Mouse (Mus musculus): ENCODE measurements around the gene Map2k5. TPM values are rescaled to one million over a fixed set of nuclear protein-coding genes. Genes with fewer than 3 reads are reported as not detected.

Gene Map2k5
- polyA plus RNA-seq, 1 experiment from 2014 or later, result 29.5 TPM

DNA sequence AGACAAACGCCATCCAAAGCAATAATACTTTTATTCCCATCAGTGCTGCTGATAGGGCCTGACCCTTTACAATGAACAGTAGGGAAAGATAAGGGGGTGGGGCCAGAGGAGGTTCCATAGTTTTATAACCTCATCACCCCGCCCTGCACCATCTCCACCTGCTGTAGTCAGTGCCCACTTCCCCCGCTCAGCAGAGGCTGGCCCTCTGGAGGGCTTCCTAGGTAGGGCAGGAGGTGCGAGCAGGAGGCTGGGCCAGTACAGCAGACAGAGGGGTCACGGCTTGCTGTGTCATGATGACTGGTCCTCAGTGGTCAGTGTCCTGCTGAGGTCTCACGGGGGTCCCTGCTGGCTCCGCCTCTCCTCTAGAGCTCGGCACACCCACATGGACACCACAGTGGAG, 213.9 kb downstream of the Map2k5 start:
- Histone ChIP-seq H3K27me3 (ENCODE audit: insufficient read depth, low read length) (no peaks in the 10 kb centered on the region), H3K4me2 (ENCODE audit: low read length) (no peak overlapping the region), H3K4me3 (replicated peaks; ENCODE audit: low read depth, low read length) (no peak overlapping the region), H3K9ac (ENCODE audit: low read depth, low read length) (no peak overlapping the region), H3K27ac (no peak overlapping the region), H3K9me3 (replicated peaks; ENCODE audit: low read length) (no peaks in the 10 kb centered on the region), H3K4me1 (replicated peaks; ENCODE audit: insufficient read depth, low read length) (no peaks in the 10 kb centered on the region), H3K36me3 (ENCODE audit: insufficient read depth, low read length) (0 out of 2 replicates have a peak, but pooled peaks cover 5% of the 10 kb centered on the region)
- DNase-seq (ENCODE audit: low spot score) (no peak), ATAC-seq (replicated peaks; ENCODE audit: low FRiP score, low read depth) (no peak)
- WGBS, result 76% methylated on average over 8 of the region's 8 CpGs
- 0 out of 2 replicates have a peak, but pooled peaks have one; percentile 9 for TF ChIP-seq CTCF (IDR thresholded peaks at IDR 0.05; ENCODE audit: low read depth)

- Histone ChIP-seq H3K27me3 (ENCODE audit: insufficient read depth, low read length) (peaks cover 65% of the 10 kb centered on the region), H3K4me2 (ENCODE audit: low read length) (no peak overlapping the region), H3K9ac (ENCODE audit: low read depth, low read length) (no peak overlapping the region), H3K27ac (no peak overlapping the region), H3K4me1 (replicated peaks; ENCODE audit: insufficient read depth, low read length) (peaks cover 8% of the 10 kb centered on the region), H3K36me3 (ENCODE audit: insufficient read depth, low read length) (no peaks in the 10 kb centered on the region), H3K4me3 (replicated peaks; ENCODE audit: low read depth, low read length) (no peak overlapping the region), H3K9me3 (replicated peaks; ENCODE audit: low read length) (0 out of 2 replicates have a peak, but pooled peaks cover 4% of the 10 kb centered on the region)
- DNase-seq (ENCODE audit: low spot score) (no peak), ATAC-seq (replicated peaks; ENCODE audit: low FRiP score, low read depth) (no peak)
- no peak for TF ChIP-seq CTCF (IDR thresholded peaks at IDR 0.05; ENCODE audit: low read depth)
- 20% methylated on average over 14 of the region's 14 CpGs for WGBS
These were observed 225.8 kb downstream of the Map2k5 start for GRCm38 (mm10) chr9:63151949-63152348.

DNA sequence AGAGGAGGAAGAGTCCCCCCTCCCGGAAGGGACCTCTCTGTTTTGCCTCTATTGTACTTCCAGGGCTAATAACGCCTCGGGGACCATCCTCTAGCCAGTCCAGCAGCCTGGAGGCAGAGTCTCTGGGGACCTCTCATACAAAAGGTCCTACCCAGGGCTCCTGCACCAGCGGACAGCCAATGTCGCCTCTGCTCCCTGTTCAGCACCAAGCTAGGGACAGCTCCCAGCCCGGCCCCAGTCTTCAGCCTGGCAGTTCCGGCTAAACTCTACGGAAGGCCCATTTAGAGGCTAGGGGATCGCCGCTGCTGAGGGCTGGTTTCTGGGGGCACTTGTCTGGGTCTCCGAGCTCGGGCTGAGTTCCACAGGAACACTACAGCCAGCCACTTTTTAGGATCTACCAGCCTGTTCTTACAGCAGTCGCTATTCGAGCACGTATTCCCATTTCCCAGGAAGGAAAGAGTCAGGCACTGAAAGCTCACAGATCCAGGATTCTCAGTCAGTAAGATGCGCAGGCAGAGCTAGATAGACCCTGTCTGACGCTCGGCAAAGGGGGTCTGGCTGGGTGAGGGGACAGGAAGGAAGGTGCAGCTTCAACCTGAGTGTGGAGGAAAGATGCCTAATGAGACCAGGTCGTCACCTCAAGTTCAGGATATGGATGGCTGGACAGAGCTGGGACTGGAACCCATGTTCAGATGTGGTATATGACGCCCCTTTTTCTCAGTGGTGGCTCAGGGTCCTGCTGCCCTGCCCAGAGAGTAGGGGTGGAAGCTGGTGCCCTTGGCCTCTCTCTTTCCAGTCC, 226.4 kb downstream of the Map2k5 start:
- H3K27ac ChIP-seq, result no peak overlapping the region
- ATAC-seq (replicated peaks; ENCODE audit: low FRiP score, low read depth), result peak; percentile 62; the same call in 1 of the 2 replicates
- DNase-seq (ENCODE audit: low spot score), result peak; percentile 89
- no peaks in the 10 kb centered on the region for H3K36me3 ChIP-seq (ENCODE audit: insufficient read depth, low read length)
- H3K4me3 ChIP-seq (replicated peaks; ENCODE audit: low read depth, low read length), result 0 out of 2 replicates have a peak overlapping the region, but pooled peaks have one; percentile 5
- peaks cover 13% of the 10 kb centered on the region for H3K4me1 ChIP-seq (replicated peaks; ENCODE audit: insufficient read depth, low read length)
- no peak for TF ChIP-seq CTCF (IDR thresholded peaks at IDR 0.05; ENCODE audit: low read depth)
- no peak overlapping the region for H3K9ac ChIP-seq (ENCODE audit: low read depth, low read length)
- 0 out of 2 replicates have a peak overlapping the region, but pooled peaks have one; percentile 7 for H3K4me2 ChIP-seq (ENCODE audit: low read length)
- 0 out of 2 replicates have a peak, but pooled peaks cover 4% of the 10 kb centered on the region for H3K9me3 ChIP-seq (replicated peaks; ENCODE audit: low read length)
- WGBS, result 1% methylated on average over 20 of the region's 20 CpGs
- H3K27me3 ChIP-seq (ENCODE audit: insufficient read depth, low read length), result peaks cover 72% of the 10 kb centered on the region

DNA sequence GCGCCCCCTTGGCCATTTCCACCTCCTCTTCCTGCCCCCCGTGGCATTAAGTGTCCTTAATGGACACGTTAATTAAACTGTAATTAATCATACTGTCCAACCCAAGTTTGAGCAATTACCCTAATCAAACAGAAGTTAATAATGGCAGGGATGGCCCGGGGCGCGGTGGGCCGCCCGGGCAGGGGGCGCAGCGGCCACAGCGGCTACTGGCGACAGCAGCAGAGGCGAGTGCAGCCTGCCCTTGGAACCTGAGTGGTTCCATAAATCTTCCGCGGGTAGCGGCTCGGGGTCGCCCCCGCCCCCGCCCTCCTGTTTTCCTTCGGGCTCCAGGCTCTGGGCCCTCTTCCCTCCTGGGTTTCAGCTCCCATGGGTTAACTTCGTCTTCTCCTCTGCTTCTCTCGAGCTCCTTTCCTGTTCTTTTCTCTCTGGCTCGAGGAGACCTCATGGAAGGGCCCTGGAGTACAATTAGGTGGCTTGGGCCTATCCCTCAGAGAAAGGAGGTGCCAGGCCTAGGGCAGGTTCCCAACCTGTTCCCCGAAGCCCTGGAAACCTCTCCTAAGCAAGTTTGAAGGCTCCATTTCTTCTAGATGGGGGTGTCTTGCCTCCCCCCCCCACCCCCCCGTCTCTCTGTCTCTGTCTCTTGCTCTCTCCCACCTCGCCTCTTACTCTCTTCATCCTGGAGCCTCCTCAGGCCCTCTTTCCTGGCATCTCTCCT, 227.5 kb downstream of the Map2k5 start:
- Histone ChIP-seq H3K9ac (ENCODE audit: low read depth, low read length) (no peak overlapping the region), H3K27me3 (ENCODE audit: insufficient read depth, low read length) (peaks cover 82% of the 10 kb centered on the region), H3K4me2 (ENCODE audit: low read length) (no peak overlapping the region), H3K9me3 (replicated peaks; ENCODE audit: low read length) (0 out of 2 replicates have a peak, but pooled peaks cover 4% of the 10 kb centered on the region), H3K4me1 (replicated peaks; ENCODE audit: insufficient read depth, low read length) (peaks cover 19% of the 10 kb centered on the region), H3K4me3 (replicated peaks; ENCODE audit: low read depth, low read length) (no peak overlapping the region), H3K36me3 (ENCODE audit: insufficient read depth, low read length) (no peaks in the 10 kb centered on the region), H3K27ac (no peak overlapping the region)
- WGBS, result 1% methylated on average over 27 of the region's 27 CpGs
- DNase-seq (ENCODE audit: low spot score) (no peak), ATAC-seq (replicated peaks; ENCODE audit: low FRiP score, low read depth) (no peak)
- TF ChIP-seq CTCF (IDR thresholded peaks at IDR 0.05; ENCODE audit: low read depth), result no peak

DNA sequence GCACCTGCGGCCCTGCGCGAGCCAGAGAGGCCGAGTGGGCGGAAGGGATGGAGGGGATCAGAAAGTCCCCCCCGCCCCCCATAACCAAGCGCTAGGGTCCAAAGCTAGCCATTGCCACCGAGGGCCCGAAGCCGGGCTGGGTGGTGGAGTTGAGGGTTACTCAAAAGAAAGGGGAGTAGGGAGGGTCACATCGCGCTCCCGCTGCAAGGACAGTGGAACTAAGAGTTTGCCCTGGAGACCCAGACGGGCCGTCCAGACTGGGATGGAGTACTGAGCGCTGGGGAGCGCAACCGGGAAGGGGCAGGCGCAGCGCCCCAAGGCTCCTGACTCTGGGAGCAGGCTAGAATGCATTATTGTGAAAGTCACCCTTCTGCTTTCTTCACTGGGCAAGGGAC, 228.3 kb downstream of the Map2k5 start:
- WGBS, result 2% methylated on average over 20 of the region's 20 CpGs
- Histone ChIP-seq H3K4me1 (replicated peaks; ENCODE audit: insufficient read depth, low read length) (peaks cover 27% of the 10 kb centered on the region), H3K4me3 (replicated peaks; ENCODE audit: low read depth, low read length) (peak overlapping the region; percentile 40), H3K27me3 (ENCODE audit: insufficient read depth, low read length) (peaks cover 91% of the 10 kb centered on the region), H3K27ac (no peak overlapping the region), H3K36me3 (ENCODE audit: insufficient read depth, low read length) (no peaks in the 10 kb centered on the region), H3K4me2 (ENCODE audit: low read length) (peak overlapping the region; percentile 68), H3K9me3 (replicated peaks; ENCODE audit: low read length) (0 out of 2 replicates have a peak, but pooled peaks cover 4% of the 10 kb centered on the region), H3K9ac (ENCODE audit: low read depth, low read length) (no peak overlapping the region)
- ATAC-seq (replicated peaks; ENCODE audit: low FRiP score, low read depth) (no peak), DNase-seq (ENCODE audit: low spot score) (no peak)
- no peak for TF ChIP-seq CTCF (IDR thresholded peaks at IDR 0.05; ENCODE audit: low read depth)

All from kidney, postnatal 0 days (tissue).